Mouse (Mus musculus) telencephalon, adult 2 months (tissue): Measurements from ENCODE around the gene Olfr67.
"Not testable (repeated sequence)": the region's sequence is repeated elsewhere in the genome, so short reads cannot be mapped to it uniquely, and the experiment has no call there.

Source experiments
- DNase-seq: peaks from one replicate; pipeline ENCODE4 v3.0.0-alpha.2; 2011; ENCODE audit warnings: low read depth, low spot score

Gene Olfr67

GRCm38 (mm10) chr7:103771494-103771893 lies 20.1 kb downstream of the Olfr67 start, which contains the start of gene Olfr69:
Gene Olfr69, minus strand, starts transcription at chr7:103771594.
- DNase-seq = no peak

DNA sequence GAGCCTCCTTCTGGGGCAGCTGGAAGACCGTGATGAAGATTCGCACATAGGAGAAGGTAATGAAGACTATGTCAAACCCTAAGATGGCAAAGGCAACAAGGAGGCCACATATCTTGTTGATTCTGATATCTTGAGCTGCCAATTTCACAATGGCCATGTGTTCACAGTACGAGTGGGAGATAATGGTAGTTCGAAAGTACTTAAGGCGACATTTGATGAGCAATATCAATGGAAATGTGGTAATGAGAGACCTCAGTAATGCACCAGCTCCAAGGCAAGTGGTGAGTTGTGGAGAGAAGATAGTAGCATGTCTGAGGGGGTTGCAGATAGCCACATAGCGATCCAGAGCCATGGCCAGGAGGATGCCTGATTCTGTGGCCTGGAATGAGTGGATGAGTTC lies 23.9 kb downstream of the Olfr67 start:
- not testable (repeated sequence) for DNase-seq

DNA sequence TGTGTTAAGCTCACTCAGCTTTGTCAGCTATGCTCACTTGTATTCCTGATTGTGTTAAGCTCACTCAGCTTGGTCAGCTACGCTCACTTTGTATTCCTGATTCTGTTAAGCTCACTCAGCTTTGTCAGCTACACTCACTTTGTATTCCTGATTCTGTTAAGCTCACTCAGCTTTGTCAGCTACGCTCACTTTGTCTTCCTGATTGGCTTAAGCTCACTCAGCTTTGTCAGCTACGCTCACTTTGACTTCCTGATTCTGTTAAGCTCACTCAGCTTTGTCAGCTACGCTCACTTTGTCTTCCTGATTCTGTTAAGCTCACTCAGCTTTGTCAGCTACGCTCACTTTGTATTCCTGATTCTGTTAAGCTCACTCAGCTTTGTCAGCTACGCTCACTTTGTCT lies 29.4 kb downstream of the Olfr67 start:
- not testable (repeated sequence) for DNase-seq

GRCm38 (mm10) chr7:103757233-103757632 lies 34.4 kb downstream of the Olfr67 start, which contains the start of gene Olfr630:
Gene Olfr630, minus strand, starts transcription at chr7:103757333.
- no peak for DNase-seq

DNA sequence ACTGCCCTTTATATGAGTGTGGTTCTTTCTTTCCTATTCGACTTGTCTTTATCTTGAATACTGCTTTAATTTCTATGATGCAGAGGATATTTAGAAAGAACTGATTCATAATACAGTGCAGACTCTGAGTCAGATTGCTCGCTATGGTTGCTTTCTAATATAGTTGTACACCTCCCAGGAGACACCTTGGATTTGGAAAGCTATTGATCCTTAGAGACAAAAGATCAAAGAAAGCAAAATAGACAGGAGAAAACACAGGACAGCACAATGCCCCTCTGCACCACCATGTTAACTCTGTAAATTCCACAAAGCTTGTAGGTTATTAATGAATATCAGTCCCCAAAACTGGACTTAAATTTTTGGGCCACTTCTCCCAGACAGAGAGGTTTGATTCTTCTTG lies 46.8 kb downstream of the Olfr67 start, which contains the start of gene Olfr629:
TSS of gene Olfr629 (minus strand) at position 101 of the 400 bp plus-strand sequence.
- DNase-seq = no peak
